Mouse (Mus musculus): Measurements from ENCODE around the gene Brpf1. TPM values are rescaled to one million over a fixed set of nuclear protein-coding genes. Genes with fewer than 3 reads are reported as not detected.

The Brpf1 gene
- polyA plus RNA-seq, 1 experiment from 2014 or later: 26.4 TPM

DNA sequence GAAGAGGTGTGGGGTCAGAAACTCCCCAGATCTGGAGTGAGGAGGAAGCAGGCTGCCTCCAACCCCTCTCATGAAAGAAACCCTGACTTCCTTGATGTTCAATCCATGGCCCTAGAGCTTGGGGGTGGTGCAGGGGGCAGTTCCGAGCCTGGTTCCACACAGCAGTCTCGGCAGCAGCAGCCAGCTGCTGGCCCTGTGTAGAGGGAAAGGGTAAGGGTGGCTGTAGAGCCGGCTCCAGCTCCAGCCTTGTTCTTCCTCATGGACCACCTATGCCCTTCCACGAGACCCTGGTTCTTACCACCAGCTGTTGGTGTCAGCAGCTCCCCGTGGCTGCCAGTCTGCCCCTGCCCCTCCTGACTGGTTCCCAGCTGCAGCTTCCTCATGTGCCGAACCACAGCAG, 27.3 kb downstream of the Brpf1 start:
- 77% methylated on average over 6 of the region's 6 CpGs for WGBS
- Histone ChIP-seq H3K9ac (ENCODE audit: low read length) (no peak overlapping the region), H3K9me3 (ENCODE audit: control insufficient read depth, low read length) (no peaks in the 10 kb centered on the region), H3K27ac (replicated peaks; ENCODE audit: low read depth, low read length) (no peak overlapping the region), H3K4me2 (ENCODE audit: low read depth, severe bottlenecking) (no peak overlapping the region), H3K4me3 (ENCODE audit: low read depth, low read length) (no peak overlapping the region), H3K4me1 (ENCODE audit: control insufficient read depth, insufficient read depth, low read length) (no peaks in the 10 kb centered on the region), H3K36me3 (ENCODE audit: control insufficient read depth, insufficient read depth, low read length) (peaks cover 13% of the 10 kb centered on the region), H3K27me3 (ENCODE audit: control insufficient read depth, insufficient read depth, low read length) (no peaks in the 10 kb centered on the region)
- DNase-seq (ENCODE audit: low spot score) (no peak), ATAC-seq (ENCODE audit: insufficient number of reproducible peaks, low FRiP score, low TSS enrichment, low read depth) (no peak)

DNA sequence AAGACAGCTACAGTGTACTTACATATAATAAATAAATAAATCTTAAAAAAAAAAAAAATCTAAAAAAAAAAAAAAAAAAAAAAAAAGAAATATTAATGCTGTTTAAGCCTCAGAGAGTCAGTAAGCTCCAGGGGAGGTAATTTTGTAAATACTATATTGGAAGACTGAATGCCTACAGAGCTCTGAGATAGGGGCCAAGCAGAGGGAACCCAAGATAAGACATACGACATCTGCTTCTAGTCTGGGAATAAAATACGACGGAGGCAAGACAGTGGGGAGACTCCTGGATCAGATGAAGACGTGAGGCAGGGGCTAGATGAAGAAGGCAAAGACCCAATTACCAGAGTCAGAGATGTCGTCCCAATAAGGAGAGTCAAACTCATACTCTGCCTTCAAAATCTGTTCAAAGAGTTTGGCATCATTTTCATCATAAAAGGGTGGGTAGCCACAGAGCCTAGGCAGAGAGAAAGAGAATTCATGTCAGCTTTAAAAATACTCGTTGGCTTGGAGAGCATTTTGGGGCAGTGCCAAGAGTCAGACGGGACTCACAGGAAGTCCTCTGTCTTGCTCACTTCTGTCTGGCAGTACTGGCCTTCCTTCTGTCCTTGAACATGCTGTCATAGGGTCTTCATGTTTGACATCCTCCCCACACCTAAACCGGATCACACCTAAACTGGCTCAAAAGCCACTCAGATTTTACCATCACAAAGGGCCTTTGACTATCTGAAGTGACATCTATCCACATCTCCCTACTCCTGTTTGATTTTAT, 30.1 kb downstream of the Brpf1 start:
- Histone ChIP-seq H3K4me1 (ENCODE audit: control insufficient read depth, insufficient read depth, low read length) (no peaks in the 10 kb centered on the region), H3K9me3 (ENCODE audit: control insufficient read depth, low read length) (no peaks in the 10 kb centered on the region), H3K27ac (replicated peaks; ENCODE audit: low read depth, low read length) (no peak overlapping the region), H3K4me2 (ENCODE audit: low read depth, severe bottlenecking) (no peak overlapping the region), H3K4me3 (ENCODE audit: low read depth, low read length) (no peak overlapping the region), H3K36me3 (ENCODE audit: control insufficient read depth, insufficient read depth, low read length) (peaks cover 13% of the 10 kb centered on the region), H3K9ac (ENCODE audit: low read length) (no peak overlapping the region), H3K27me3 (ENCODE audit: control insufficient read depth, insufficient read depth, low read length) (no peaks in the 10 kb centered on the region)
- no peak for ATAC-seq (ENCODE audit: insufficient number of reproducible peaks, low FRiP score, low TSS enrichment, low read depth)
- DNase-seq (ENCODE audit: low spot score): no peak
- 75% methylated on average over 8 of the region's 8 CpGs for whole genome bisulfite sequencing

DNA sequence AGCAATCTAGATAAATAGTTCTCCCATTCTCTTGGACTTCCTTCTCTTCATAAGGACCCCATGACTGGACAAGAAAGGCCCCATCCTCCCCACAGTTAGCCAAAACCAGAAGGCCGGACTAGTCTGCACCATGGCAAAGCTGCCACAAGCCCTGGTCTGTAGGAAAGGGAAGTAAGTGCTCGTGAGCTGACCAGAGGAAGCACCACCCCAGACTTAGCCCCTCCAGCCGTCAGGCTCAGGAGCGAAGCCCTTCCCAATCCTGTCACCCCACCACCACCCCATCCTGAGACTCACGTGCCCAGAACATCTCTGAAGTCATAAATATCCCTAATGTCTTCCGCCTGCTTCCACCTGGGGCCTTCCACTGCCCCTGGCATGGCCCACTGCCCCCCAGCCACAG, 34.6 kb downstream of the Brpf1 start:
- peaks cover 10% of the 10 kb centered on the region for H3K4me1 ChIP-seq (ENCODE audit: control insufficient read depth, insufficient read depth, low read length)
- DNase-seq (ENCODE audit: low spot score) (no peak), ATAC-seq (ENCODE audit: insufficient number of reproducible peaks, low FRiP score, low TSS enrichment, low read depth) (no peak)
- H3K27me3 ChIP-seq (ENCODE audit: control insufficient read depth, insufficient read depth, low read length): no peaks in the 10 kb centered on the region
- H3K36me3 ChIP-seq (ENCODE audit: control insufficient read depth, insufficient read depth, low read length): no peaks in the 10 kb centered on the region; the same call in 1 of the 2 replicates
- H3K9me3 ChIP-seq (ENCODE audit: control insufficient read depth, low read length): no peaks in the 10 kb centered on the region
- no peak overlapping the region for H3K4me3 ChIP-seq (ENCODE audit: low read depth, low read length)
- H3K9ac ChIP-seq (ENCODE audit: low read length): no peak overlapping the region
- 82% methylated on average over 6 of the region's 6 CpGs for WGBS
- H3K4me2 ChIP-seq (ENCODE audit: low read depth, severe bottlenecking): no peak overlapping the region
- no peak overlapping the region for H3K27ac ChIP-seq (replicated peaks; ENCODE audit: low read depth, low read length)

DNA sequence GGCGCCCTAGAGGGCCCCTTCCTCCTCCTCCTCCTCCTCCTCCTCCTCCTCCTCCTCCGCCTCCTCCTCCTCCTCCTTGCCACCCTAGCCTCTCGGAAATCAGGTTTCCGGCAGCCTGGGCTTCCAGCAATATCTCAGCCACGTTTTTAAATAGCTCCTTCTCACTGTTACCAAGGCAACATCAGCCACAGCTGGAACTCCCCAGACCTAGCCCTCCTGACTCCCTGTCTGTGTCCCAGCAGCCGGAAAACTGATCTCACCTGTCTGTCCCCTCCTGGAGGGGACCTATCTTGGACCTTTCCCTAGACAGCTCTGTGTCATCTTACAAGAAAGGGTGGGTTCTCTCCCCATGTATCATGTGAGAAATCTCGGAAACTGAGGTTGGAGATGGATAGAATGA, 35.4 kb downstream of the Brpf1 start:
- no peaks in the 10 kb centered on the region; the same call in 1 of the 2 replicates for H3K36me3 ChIP-seq (ENCODE audit: control insufficient read depth, insufficient read depth, low read length)
- WGBS: 68% methylated on average over 3 of the region's 7 CpGs
- H3K4me3 ChIP-seq (ENCODE audit: low read depth, low read length): no peak overlapping the region
- H3K9me3 ChIP-seq (ENCODE audit: control insufficient read depth, low read length): no peaks in the 10 kb centered on the region
- H3K4me2 ChIP-seq (ENCODE audit: low read depth, severe bottlenecking): peak overlapping the region; percentile 80; the same call in 1 of the 2 replicates
- no peaks in the 10 kb centered on the region for H3K27me3 ChIP-seq (ENCODE audit: control insufficient read depth, insufficient read depth, low read length)
- peaks cover 10% of the 10 kb centered on the region for H3K4me1 ChIP-seq (ENCODE audit: control insufficient read depth, insufficient read depth, low read length)
- ATAC-seq (ENCODE audit: insufficient number of reproducible peaks, low FRiP score, low TSS enrichment, low read depth) (no peak), DNase-seq (ENCODE audit: low spot score) (no peak)
- no peak overlapping the region for H3K27ac ChIP-seq (replicated peaks; ENCODE audit: low read depth, low read length)
- H3K9ac ChIP-seq (ENCODE audit: low read length): no peak overlapping the region

DNA sequence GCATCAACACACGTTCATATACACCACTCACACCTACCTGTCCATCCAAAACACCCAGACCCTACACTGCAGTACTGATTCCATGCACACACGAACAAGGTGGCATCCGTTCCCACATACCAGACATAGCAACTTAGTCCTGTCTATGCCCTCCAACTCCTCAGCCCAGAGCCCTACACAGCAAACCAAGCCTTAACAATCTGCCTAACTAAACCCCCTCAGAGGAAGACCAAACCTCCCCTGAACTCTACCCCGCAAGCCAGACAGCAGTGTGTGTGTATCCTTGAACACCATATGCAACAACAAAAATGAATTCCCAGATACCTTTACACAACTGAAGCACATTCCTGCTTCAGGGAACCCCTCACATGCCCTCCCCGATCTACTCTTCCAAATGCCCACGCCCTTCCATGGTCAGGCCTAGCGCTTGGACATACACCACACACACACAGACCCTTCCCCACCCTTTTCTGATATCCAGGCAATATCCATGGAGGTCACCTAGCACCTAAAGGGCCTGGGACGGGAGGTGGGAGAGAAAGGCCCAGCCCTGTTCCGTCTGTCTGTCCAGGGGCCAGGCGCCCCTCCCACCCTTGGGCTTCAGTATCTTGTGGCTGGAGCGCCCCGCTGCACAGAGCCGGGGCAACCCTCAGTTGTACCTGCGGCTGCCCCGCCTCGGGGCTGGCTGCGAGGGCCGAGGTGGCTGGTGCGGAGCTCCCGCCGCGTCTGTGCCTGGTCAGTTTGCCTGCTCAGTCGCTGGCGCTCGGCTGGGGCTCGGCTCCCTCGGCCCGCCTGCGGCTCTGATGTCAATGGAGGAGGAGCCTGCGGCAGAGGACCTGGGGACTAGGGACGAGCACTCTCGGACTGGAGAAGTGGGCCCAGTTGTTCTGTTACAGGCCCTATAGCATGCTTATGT, 36.5 kb downstream of the Brpf1 start, which contains the start of gene Camk1:
Gene Camk1 (minus strand): TSS at position 808 of the 916 bp plus-strand sequence.
- Histone ChIP-seq H3K4me3 (ENCODE audit: low read depth, low read length) (peak within 1 kb of the TSS; percentile 50), H3K4me2 (ENCODE audit: low read depth, severe bottlenecking) (peak within 1 kb of the TSS; percentile 80), H3K4me1 (ENCODE audit: control insufficient read depth, insufficient read depth, low read length) (peaks cover 10% of the 10 kb centered on the region), H3K9ac (ENCODE audit: low read length) (peak within 1 kb of the TSS; percentile 83), H3K27me3 (ENCODE audit: control insufficient read depth, insufficient read depth, low read length) (no peaks in the 10 kb centered on the region), H3K9me3 (ENCODE audit: control insufficient read depth, low read length) (no peaks in the 10 kb centered on the region), H3K36me3 (ENCODE audit: control insufficient read depth, insufficient read depth, low read length) (no peaks in the 10 kb centered on the region), H3K27ac (replicated peaks; ENCODE audit: low read depth, low read length) (no peak within 1 kb of the TSS)
- WGBS: 16% methylated on average over 32 of the region's 32 CpGs
- peak; percentile 76 for DNase-seq (ENCODE audit: low spot score)
- peak; percentile 79 for ATAC-seq (ENCODE audit: insufficient number of reproducible peaks, low FRiP score, low TSS enrichment, low read depth)

DNA sequence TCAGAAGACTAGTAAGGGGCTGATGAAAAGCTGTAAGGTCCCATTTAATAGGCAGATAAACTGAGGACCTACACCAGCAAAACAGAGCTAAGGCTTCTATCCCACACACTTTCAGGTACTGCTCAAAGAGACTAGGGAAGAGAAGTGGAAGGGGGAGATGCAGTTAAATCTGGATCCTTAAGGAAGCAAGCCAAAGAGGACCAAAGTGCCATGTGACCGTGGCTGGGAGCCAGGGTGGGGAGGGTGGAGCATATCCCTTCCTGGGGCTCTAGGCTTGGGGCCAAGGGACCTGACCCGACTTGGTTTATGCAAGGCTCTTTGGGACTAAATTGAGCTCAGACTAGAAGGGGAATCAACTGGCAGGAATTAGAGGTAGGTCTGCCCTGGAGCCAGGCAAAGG, 37.4 kb downstream of the Brpf1 start:
- 0 out of 2 replicates have a peak overlapping the region, but pooled peaks have one; percentile 80 for H3K4me2 ChIP-seq (ENCODE audit: low read depth, severe bottlenecking)
- H3K4me3 ChIP-seq (ENCODE audit: low read depth, low read length): no peak overlapping the region
- WGBS: 54% methylated on average over 2 of the region's 2 CpGs
- H3K9me3 ChIP-seq (ENCODE audit: control insufficient read depth, low read length): no peaks in the 10 kb centered on the region
- H3K27me3 ChIP-seq (ENCODE audit: control insufficient read depth, insufficient read depth, low read length): no peaks in the 10 kb centered on the region
- H3K4me1 ChIP-seq (ENCODE audit: control insufficient read depth, insufficient read depth, low read length): peaks cover 10% of the 10 kb centered on the region
- H3K27ac ChIP-seq (replicated peaks; ENCODE audit: low read depth, low read length): no peak overlapping the region
- H3K9ac ChIP-seq (ENCODE audit: low read length): no peak overlapping the region; the same call in 1 of the 2 replicates
- no peak for DNase-seq (ENCODE audit: low spot score)
- ATAC-seq (ENCODE audit: insufficient number of reproducible peaks, low FRiP score, low TSS enrichment, low read depth): no peak
- no peaks in the 10 kb centered on the region for H3K36me3 ChIP-seq (ENCODE audit: control insufficient read depth, insufficient read depth, low read length)

DNA sequence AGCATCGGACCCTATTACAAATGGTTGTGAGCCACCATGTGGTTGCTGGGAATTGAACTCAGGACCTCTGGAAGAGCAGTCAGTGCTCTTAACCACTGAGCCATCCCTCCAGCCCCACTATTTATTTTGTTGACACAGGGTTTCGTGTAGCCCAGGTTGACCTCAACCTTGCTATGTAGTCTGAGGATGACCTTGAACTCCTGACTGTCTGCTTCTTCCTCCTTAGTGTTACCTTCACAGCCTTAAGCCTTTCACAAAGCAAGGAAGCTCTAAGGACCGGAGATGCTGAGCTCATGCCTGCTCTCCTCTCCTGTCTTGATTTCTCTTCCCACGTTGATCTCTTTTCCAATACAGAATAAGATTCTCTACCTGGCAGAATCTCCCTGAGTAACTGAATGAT, 40.0 kb downstream of the Brpf1 start:
- H3K4me2 ChIP-seq (ENCODE audit: low read depth, severe bottlenecking): no peak overlapping the region
- H3K9me3 ChIP-seq (ENCODE audit: control insufficient read depth, low read length): no peaks in the 10 kb centered on the region
- peaks cover 10% of the 10 kb centered on the region for H3K4me1 ChIP-seq (ENCODE audit: control insufficient read depth, insufficient read depth, low read length)
- 87% methylated on average over 4 of the region's 4 CpGs for WGBS
- DNase-seq (ENCODE audit: low spot score): no peak
- H3K27me3 ChIP-seq (ENCODE audit: control insufficient read depth, insufficient read depth, low read length): no peaks in the 10 kb centered on the region
- no peak overlapping the region for H3K27ac ChIP-seq (replicated peaks; ENCODE audit: low read depth, low read length)
- H3K36me3 ChIP-seq (ENCODE audit: control insufficient read depth, insufficient read depth, low read length): no peaks in the 10 kb centered on the region
- no peak overlapping the region for H3K9ac ChIP-seq (ENCODE audit: low read length)
- ATAC-seq (ENCODE audit: insufficient number of reproducible peaks, low FRiP score, low TSS enrichment, low read depth): no peak
- H3K4me3 ChIP-seq (ENCODE audit: low read depth, low read length): no peak overlapping the region

DNA sequence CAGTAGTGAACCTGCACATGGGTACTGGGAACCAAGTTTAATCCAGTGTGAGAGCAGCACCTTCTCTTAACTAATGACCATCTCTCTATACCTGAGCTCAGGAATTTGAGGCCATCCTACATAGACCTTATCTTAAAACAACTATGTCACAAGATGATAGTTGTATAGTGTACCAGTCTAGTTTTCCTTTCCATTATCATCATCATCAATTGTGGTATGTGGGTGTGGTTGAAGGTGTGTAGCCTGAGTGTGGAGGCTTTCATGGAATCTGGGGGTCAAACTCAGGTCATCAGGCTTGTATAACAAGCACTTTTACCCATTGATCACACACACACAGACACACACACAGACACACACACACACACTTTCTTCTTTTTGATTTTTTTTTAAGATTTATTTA, 43.6 kb downstream of the Brpf1 start:
- ATAC-seq (ENCODE audit: insufficient number of reproducible peaks, low FRiP score, low TSS enrichment, low read depth) (no peak), DNase-seq (ENCODE audit: low spot score) (no peak)
- Histone ChIP-seq H3K27ac (replicated peaks; ENCODE audit: low read depth, low read length) (no peak overlapping the region), H3K4me1 (ENCODE audit: control insufficient read depth, insufficient read depth, low read length) (no peaks in the 10 kb centered on the region), H3K4me3 (ENCODE audit: low read depth, low read length) (no peak overlapping the region), H3K36me3 (ENCODE audit: control insufficient read depth, insufficient read depth, low read length) (no peaks in the 10 kb centered on the region), H3K27me3 (ENCODE audit: control insufficient read depth, insufficient read depth, low read length) (no peaks in the 10 kb centered on the region), H3K9ac (ENCODE audit: low read length) (no peak overlapping the region), H3K4me2 (ENCODE audit: low read depth, severe bottlenecking) (no peak overlapping the region), H3K9me3 (ENCODE audit: control insufficient read depth, low read length) (no peaks in the 10 kb centered on the region)

All from limb, embryonic 11.5 days (tissue).